Mouse (Mus musculus): ENCODE data around the gene Gnaz. TPM values are rescaled to one million over a fixed set of nuclear protein-coding genes. Genes with fewer than 3 reads are reported as not detected.

Gnaz gene
- 1.6 TPM for polyA plus RNA-seq (2014; fragmentation: Illumina TruSeq; extraction: RNeasy Lipid Tissue Mini Kit (QIAGEN cat#74804); ENCODE audit: low read depth, low replicate concordance)

DNA sequence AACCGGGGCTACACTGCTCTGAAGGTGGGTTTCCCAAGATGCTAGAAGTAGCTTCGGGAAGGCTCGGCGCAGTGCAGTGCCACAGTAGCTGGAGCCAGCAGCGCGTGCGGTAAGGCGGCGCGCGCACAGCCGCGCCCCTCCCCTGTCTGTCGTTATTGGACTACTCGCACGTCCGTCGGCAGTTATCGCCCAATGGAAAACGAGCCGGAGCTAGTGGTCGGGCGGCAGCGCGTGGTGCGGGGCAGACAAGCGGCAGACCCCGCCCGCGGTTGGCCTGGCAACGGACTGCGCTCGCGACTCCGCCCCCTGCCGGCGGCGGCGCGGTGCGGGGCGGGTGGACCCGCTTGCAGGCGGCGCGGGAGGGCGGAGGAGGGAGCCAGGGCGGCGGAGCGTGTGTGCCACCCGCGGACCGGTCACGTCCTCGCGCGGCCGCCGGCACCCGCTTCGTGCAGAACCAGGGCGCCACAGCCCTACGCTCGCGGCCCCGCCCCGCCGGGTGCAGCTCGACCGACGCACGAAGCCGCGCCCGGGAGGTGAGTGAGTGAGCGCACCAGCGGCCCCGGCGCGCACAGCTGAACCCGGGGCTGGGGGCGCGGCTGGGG lies at the start of gene Gnaz:
Gene Gnaz, plus strand, starts transcription at position 328 of the 602 bp plus-strand sequence.

GRCm38 (mm10) chr10:75032395-75032794 lies 65.4 kb downstream of the Gnaz start, which contains the start of gene Rsph14:
Rsph14 (minus strand) TSS chr10:75032586.

DNA sequence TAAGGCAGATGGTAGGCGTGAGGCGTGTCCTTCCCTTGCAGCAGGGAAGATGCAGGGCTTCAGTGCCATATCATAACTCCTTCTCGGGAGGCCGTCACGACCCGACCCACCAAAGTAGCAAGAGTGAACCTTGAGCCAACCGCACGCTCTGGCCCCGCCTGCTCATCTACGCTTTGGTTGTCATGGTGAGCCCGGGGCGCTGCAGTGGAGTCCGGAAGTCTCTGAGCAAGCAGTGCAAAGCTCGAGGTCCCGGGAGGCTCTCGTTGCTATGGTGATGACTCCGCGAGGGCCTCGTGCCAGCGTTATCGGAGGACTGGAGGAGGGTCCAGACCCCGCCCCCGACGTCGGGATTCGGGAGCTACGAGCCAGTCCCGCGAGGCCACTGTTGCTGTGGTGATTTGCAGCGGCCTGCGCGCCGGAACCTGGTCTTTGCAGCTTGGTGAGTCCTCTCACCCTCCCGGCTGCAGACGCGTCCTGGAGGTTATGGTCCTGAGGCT lies 70.0 kb downstream of the Gnaz start, which contains the start of gene Rab36:
Gene Rab36, plus strand, starts transcription at position 176 of the 497 bp plus-strand sequence.

GRCm38 (mm10) chr10:75060217-75060842 lies 93.4 kb downstream of the Gnaz start, which contains the start of gene Bcr:
Bcr (plus strand) TSS chr10:75060592.

Other genes with a start within 250 kb of the Gnaz start
- not detected for gene Rsph14, start 65.4 kb downstream of the Gnaz start, polyA plus RNA-seq (2014; fragmentation: Illumina TruSeq; extraction: RNeasy Lipid Tissue Mini Kit (QIAGEN cat#74804); ENCODE audit: low read depth, low replicate concordance)
- 5.2 TPM for gene Rab36, start 69.9 kb downstream of the Gnaz start, polyA plus RNA-seq (2014; fragmentation: Illumina TruSeq; extraction: RNeasy Lipid Tissue Mini Kit (QIAGEN cat#74804); ENCODE audit: low read depth, low replicate concordance)
- 29.3 TPM for gene Bcr, start 93.4 kb downstream of the Gnaz start, polyA plus RNA-seq (2014; fragmentation: Illumina TruSeq; extraction: RNeasy Lipid Tissue Mini Kit (QIAGEN cat#74804); ENCODE audit: low read depth, low replicate concordance)
- gene Specc1l, start 244.9 kb downstream of the Gnaz start, polyA plus RNA-seq (2014; fragmentation: Illumina TruSeq; extraction: RNeasy Lipid Tissue Mini Kit (QIAGEN cat#74804); ENCODE audit: low read depth, low replicate concordance): 28.6 TPM

All from adrenal gland, adult 10 weeks (tissue).